Mouse (Mus musculus) cerebellum, adult 2 months (tissue): Measurements from ENCODE around the gene Upb1.

Source experiments
- CTCF ChIP-seq: fragments of 200-500 bp; IDR thresholded peaks from 2 replicates; pipeline ENCODE4 v1.5.1; 2011; ENCODE audit warnings: low read depth, mild to moderate bottlenecking, control low read depth, low read length, moderate library complexity, borderline replicate concordance; ENCODE audit not compliant: insufficient read depth
- POLR2A ChIP-seq: fragments of 200-500 bp; IDR thresholded peaks from 2 replicates; pipeline ENCODE4 v1.6.1; 2011; ENCODE audit warnings: low read length, control low read depth, borderline replicate concordance; ENCODE audit not compliant: insufficient read depth

DNA sequence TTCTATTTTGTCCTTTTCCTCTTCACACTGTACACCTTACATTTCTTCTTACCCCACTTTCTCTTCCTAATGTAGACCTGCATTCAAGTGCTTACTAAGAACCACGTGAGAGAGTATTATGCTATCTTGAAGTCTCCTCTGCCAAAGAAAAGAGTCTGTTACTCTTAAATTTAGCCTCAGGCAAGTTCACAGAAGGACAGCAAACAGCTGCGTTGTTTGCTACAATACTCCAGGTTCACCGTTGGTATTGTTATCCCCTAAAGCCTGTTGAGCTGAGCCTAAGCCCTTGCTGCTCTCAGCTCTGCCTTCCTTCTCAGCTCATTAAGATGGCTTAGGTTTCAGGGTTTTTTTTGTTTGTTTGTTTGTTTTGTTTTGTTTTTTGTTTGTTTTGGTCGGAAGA, 17.8 kb downstream of the Upb1 start:
- TF ChIP-seq POLR2A: no peak
- TF ChIP-seq CTCF: no peak
